Mouse (Mus musculus) hindbrain, embryonic 10.5 days (tissue): ENCODE data around the gene Amz1. TPM values are rescaled to one million over a fixed set of nuclear protein-coding genes. Genes with fewer than 3 reads are reported as not detected.

ENCODE experiments used
- DNase-seq: peaks from one replicate; pipeline ENCODE4 v3.0.0-alpha.2; 2017; ENCODE audit warnings: low spot score
- H3K27ac ChIP-seq: fragments of 300-500 bp; sonication (generic); 2 replicates; pipeline ENCODE4 v1.5.1; 2016; ENCODE audit warnings: mild to moderate bottlenecking, moderate library complexity
- H3K27me3 ChIP-seq: fragments of 300-500 bp; sonication (generic); 2 replicates; pipeline ENCODE4 v1.6.1; 2016; ENCODE audit warnings: mild to moderate bottlenecking; ENCODE audit not compliant: poor library complexity, insufficient read depth, severe bottlenecking
- H3K36me3 ChIP-seq: fragments of 300-500 bp; sonication (generic); 2 replicates; pipeline ENCODE4 v1.6.1; 2016; ENCODE audit warnings: mild to moderate bottlenecking, moderate library complexity
- H3K4me1 ChIP-seq: fragments of 300-500 bp; sonication (generic); replicated peaks from 2 replicates; pipeline ENCODE4 v1.6.1; 2016; ENCODE audit warnings: mild to moderate bottlenecking
- H3K4me3 ChIP-seq: fragments of 300-500 bp; sonication (generic); 2 replicates; pipeline ENCODE4 v1.5.1; 2016; ENCODE audit warnings: mild to moderate bottlenecking, moderate library complexity
- H3K9me3 ChIP-seq: fragments of 300-500 bp; sonication (generic); 2 replicates; pipeline ENCODE4 v1.6.1; 2016; ENCODE audit warnings: mild to moderate bottlenecking, moderate library complexity
- WGBS: fragments of 180-500 bp; shearing (Covaris S2); methylation state at CpG from one replicate; pipeline ENCODE4 v1.1.7; 2016; 5-methylcytosine and 5-hydroxymethylcytosine counted together
- polyA plus RNA-seq: library from polyadenylated mRNA; unstranded; fragments of >200 nt; fragmentation: Nextera tagmentation; extraction: Ambion mirVana; gene quantifications from 2 replicates; pipeline ENCODE4 v1.2.1, GENCODE M21; 2016

Amz1 gene
- polyA plus RNA-seq, result 0.87 and 1.5 TPM in 2 replicates

DNA sequence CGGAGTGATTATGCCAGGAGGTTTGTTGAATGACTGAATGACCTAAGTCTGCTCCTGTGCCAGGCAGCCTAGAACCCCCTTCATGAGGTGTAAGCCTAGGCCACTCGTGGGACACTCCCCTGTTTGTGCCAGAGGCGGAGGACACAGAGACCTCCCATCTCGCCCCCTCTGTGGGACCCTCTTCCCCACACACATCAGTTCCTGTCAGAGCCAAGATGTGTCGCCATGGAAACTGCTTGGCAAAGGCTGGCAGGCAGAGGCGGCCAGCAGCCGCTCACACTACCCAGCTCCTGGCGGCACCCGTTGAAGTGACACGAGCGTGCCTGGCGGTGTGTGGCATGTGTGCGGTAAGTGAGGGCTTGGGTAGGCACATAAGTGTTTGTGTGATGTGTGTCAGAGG is at the start of gene Amz1:
TSS of gene Amz1 (plus strand) at position 306 of the 400 bp plus-strand sequence.
- no peak within 1 kb of the TSS for H3K27ac ChIP-seq
- no peaks in the 10 kb centered on the region for H3K27me3 ChIP-seq
- no peak within 1 kb of the TSS for H3K4me3 ChIP-seq
- peaks cover 15% of the 10 kb centered on the region for H3K36me3 ChIP-seq
- no peak for DNase-seq
- 81% methylated on average over 13 of the region's 13 CpGs for WGBS
- H3K9me3 ChIP-seq, result no peaks in the 10 kb centered on the region
- H3K4me1 ChIP-seq, result 0 out of 2 replicates have a peak, but pooled peaks cover 5% of the 10 kb centered on the region

DNA sequence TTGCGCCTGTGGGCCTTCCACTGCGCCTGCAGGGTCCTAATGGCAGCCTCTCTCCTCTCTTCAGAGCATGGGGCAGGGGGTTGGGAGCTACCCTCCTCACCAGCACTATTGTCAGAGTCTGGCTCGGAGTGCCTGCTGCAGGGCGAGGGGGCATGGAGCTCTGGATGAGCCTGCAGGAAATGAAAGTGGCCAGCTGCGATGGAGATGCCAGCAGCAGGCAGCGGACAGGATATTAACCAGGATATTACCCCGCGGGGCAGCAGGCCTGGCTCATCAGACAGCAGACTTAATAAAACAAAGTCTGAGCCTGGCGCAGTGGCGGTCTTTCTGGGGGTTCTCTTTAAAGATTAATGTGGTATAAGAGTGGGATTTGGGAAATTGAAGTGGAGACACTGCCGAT is 48.8 kb upstream of the Amz1 start:
- no peak for DNase-seq
- 89% methylated on average over 11 of the region's 11 CpGs for WGBS
- H3K27ac ChIP-seq, result no peak overlapping the region
- no peaks in the 10 kb centered on the region for H3K9me3 ChIP-seq
- H3K4me1 ChIP-seq, result no peaks in the 10 kb centered on the region
- H3K36me3 ChIP-seq, result peaks cover 92% of the 10 kb centered on the region
- no peaks in the 10 kb centered on the region for H3K27me3 ChIP-seq
- H3K4me3 ChIP-seq, result no peak overlapping the region

DNA sequence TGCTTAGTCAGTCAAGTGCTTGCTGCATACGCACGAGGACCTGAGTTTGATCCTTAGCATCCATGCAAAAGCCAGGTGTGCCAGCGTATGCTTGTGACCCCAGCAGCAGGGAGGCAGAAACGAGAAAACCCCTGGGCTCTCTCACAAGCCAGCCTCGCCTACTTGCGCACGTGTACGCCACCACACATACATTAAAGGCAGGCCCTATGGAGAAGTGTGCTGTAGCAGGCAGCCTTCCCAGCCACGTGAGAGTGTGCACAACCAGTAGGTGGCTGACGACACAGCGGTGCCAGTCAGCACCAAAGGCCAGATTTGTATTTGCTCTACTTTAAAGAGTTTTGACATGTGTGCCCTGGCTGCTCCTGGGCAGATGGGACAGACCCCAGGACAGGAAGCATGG is 48.3 kb upstream of the Amz1 start:
- Histone ChIP-seq H3K36me3 (peaks cover 92% of the 10 kb centered on the region), H3K4me1 (no peaks in the 10 kb centered on the region), H3K9me3 (no peaks in the 10 kb centered on the region), H3K27ac (no peak overlapping the region), H3K4me3 (no peak overlapping the region), H3K27me3 (no peaks in the 10 kb centered on the region)
- no peak for DNase-seq
- 89% methylated on average over 11 of the region's 11 CpGs for WGBS

DNA sequence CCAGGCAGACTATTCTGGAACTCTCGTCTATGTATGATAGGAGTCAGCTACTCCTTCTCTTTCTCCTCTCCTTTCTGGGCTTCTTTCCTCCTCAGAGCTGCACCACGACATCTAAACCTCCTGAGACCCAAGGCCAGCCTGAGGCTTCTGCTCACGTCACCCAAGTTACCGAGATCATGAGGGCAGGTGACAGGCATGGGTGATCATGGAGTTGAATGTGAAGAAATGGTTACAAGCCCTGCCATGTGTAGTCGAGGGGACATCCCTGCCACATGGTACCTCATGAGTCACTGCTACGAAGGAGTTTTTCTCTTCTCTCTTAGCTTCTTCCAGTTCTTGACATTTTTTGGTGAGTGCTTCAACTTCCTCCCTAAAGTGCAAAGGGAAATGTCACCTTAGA is 46.8 kb upstream of the Amz1 start:
- no peaks in the 10 kb centered on the region for H3K27me3 ChIP-seq
- H3K4me3 ChIP-seq, result no peak overlapping the region
- H3K9me3 ChIP-seq, result no peaks in the 10 kb centered on the region
- H3K36me3 ChIP-seq, result peaks cover 86% of the 10 kb centered on the region
- no peak overlapping the region for H3K27ac ChIP-seq
- DNase-seq, result no peak
- no peaks in the 10 kb centered on the region for H3K4me1 ChIP-seq
- WGBS, result 90% methylated on average over 6 of the region's 6 CpGs

DNA sequence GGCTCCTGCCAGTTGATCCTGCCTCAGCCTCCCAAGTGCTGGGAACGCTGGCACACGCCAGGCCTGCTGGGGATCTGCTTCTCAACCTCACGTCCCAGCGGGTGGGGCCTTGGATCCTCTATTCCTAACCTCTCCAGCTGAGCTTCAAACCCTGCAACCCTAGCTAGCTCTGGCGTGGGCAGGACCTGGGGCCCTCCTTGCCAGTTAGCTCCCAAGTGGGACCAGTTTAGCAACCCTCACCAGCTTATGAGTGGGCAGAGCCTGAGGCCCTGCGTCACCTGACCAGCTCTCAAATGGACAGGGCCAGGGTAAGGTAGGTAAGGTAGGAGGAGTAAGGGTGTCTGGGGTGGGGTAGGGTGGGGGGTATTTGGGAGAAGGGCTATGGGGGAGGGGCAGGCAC is 43.9 kb upstream of the Amz1 start:
- H3K27me3 ChIP-seq, result no peaks in the 10 kb centered on the region
- 88% methylated on average over 6 of the region's 6 CpGs for WGBS
- H3K9me3 ChIP-seq, result no peaks in the 10 kb centered on the region
- DNase-seq, result no peak
- peaks cover 75% of the 10 kb centered on the region for H3K36me3 ChIP-seq
- H3K4me3 ChIP-seq, result no peak overlapping the region
- no peak overlapping the region for H3K27ac ChIP-seq
- 0 out of 2 replicates have a peak, but pooled peaks cover 3% of the 10 kb centered on the region for H3K4me1 ChIP-seq

DNA sequence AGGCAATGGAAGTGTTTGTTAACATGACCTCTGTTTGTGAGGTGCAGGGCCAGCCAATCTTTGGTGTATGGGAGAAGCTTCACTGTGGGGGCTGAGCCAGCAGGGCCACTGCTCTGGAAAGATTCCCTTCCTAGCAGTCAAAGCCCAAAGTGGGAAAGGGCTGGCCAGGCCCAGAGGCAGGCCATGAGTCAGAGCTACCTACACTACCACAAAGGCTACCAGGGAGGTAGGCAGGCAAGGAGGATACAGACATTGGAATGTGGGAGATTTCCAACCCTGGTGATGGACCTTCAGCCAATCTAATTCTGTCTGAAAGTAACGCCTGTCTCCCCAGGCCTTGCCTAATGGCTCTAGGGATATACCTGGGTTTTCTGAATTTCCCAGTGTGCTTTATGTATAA is 43.0 kb upstream of the Amz1 start:
- Histone ChIP-seq H3K9me3 (no peaks in the 10 kb centered on the region), H3K4me3 (no peak overlapping the region), H3K27me3 (no peaks in the 10 kb centered on the region), H3K36me3 (peaks cover 72% of the 10 kb centered on the region), H3K27ac (no peak overlapping the region), H3K4me1 (0 out of 2 replicates have a peak, but pooled peaks cover 3% of the 10 kb centered on the region)
- 94% methylated on average over 1 of the region's 1 CpGs for WGBS
- no peak for DNase-seq

DNA sequence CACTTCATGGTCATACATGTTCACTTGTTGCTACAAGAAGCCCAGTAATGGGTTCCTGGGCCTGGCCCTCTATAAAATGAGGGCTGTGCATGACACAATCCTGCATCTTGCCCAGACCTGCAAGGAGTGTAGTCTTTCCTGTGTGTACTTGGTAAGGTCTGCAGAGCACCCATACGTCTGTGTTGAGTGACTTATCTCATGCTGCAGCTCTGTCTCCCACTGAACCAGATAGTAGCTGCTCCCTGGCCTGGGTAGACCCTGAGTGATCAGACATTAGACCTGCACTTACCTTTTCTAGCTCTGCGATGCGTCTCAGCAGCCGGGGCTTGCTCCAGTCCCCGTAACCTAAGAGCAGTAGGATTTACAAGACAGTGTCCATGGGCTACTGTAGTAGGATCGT is 41.8 kb upstream of the Amz1 start:
- DNase-seq, result no peak
- 0 out of 2 replicates have a peak, but pooled peaks cover 3% of the 10 kb centered on the region for H3K4me1 ChIP-seq
- H3K36me3 ChIP-seq, result peaks cover 72% of the 10 kb centered on the region
- H3K4me3 ChIP-seq, result no peak overlapping the region
- H3K27me3 ChIP-seq, result no peaks in the 10 kb centered on the region
- 96% methylated on average over 6 of the region's 6 CpGs for WGBS
- no peaks in the 10 kb centered on the region for H3K9me3 ChIP-seq
- no peak overlapping the region for H3K27ac ChIP-seq

DNA sequence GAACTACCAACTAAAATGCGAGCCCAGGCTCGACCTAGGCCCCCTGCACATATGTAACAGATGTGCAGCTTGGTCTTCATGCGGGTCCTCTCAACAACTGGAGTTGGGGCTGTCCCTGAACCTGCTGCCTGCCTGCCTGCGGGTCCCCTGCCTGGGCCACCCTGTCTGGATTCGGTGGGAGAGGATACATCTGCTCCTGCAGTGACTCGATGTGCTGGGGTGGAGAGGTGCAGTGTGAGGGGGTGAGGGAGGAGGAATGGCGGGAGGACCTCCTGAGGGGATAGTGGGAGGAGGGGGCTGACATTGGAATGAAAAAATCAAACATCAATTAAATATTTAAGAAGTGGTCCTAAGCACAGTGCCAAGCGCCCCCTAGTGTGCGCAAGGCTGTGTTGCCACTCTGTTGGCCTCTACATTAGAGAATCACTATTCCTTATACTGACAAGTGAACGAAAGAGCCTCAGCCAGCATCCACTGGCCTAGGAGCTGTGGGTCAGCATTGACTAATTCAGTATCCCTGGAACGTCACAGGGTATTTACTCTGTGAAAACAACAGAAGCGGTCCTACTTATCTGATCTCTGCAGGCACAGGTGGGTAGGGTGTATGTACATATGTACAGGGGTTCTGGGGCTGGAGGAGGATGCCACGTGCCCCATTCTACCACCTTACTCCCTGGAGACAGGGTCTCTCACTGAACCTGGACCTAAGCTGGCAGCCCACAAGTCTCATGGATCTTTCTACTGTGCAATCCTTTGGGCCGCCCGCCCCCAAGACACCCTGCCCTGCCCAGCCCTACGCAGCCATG is 39.4 kb upstream of the Amz1 start:
- Histone ChIP-seq H3K4me3 (no peak overlapping the region), H3K36me3 (peaks cover 72% of the 10 kb centered on the region)
- 63% methylated on average over 16 of the region's 16 CpGs for WGBS

DNA sequence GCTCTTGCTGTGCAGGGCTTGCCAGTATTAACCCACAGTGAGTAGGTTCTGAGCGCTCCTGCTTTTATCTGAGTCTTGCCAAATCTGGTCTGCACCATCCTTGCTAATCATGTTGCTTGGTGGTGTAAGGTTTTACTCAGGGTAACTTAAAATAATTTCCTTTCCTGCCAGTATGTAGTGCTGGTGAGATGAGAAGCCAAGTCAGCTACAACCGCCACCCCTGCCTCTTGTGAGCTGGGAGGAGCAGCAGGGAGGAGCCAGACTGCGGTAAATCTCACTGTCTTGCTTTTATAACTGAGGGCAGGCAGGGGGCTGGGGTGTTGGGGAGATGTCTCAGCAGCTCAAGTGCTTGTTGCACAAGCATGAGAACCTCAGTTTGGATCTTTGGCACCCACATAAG is 35.5 kb upstream of the Amz1 start:
- DNase-seq, result no peak
- Histone ChIP-seq H3K36me3 (peaks cover 80% of the 10 kb centered on the region), H3K27ac (no peak overlapping the region), H3K27me3 (no peaks in the 10 kb centered on the region), H3K4me3 (no peak overlapping the region), H3K4me1 (0 out of 2 replicates have a peak, but pooled peaks cover 3% of the 10 kb centered on the region), H3K9me3 (no peaks in the 10 kb centered on the region)
- 88% methylated on average over 3 of the region's 3 CpGs for WGBS

More for the DNA sequence above, 39.4 kb upstream of the Amz1 start:
- Histone ChIP-seq H3K27ac (no peak overlapping the region), H3K27me3 (no peaks in the 10 kb centered on the region), H3K9me3 (no peaks in the 10 kb centered on the region), H3K4me1 (0 out of 2 replicates have a peak, but pooled peaks cover 3% of the 10 kb centered on the region)
- DNase-seq, result peak; percentile 43

DNA sequence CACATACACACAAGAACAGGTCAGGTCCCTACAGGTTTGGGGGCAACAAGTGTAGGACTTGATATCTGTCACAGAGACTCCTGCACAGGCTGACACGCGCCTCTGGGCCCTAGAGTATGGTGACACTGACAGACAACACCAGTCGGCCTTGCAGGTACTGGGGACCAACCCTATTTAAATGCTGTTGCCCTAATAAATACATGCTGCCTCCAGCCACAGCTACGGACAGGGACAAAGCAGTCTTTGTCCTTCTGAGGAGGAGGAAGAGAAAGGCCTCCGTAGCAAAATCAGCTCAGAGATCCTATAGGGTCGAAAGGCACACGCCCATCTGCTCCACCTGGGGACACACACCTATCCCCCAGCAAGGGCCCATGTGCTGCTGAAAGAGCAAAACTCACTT is 27.9 kb upstream of the Amz1 start:
- Histone ChIP-seq H3K36me3 (peaks cover 75% of the 10 kb centered on the region), H3K9me3 (no peaks in the 10 kb centered on the region), H3K4me1 (peaks cover 23% of the 10 kb centered on the region), H3K27ac (no peak overlapping the region), H3K27me3 (no peaks in the 10 kb centered on the region), H3K4me3 (no peak overlapping the region)
- no peak for DNase-seq
- 81% methylated on average over 7 of the region's 7 CpGs for WGBS

DNA sequence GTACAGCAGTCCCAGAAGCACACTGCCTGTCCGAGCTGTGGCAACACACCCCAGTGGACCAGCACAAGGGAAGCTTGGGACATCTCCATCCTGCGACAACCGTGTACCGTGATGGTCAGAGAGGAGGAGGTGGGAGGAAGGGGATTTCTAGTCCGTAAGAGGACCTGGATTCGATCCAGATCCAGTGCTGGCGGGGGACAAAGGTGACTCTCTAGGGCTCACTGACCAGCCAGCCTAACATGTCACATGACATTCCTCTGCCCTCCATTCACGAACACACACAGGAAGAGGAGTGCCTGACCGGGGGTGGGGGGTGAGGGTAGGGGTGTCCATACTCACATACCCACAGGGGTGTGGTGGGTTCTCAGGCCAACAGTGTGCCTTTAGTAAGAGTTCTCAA is 24.2 kb upstream of the Amz1 start:
- WGBS, result 89% methylated on average over 9 of the region's 9 CpGs
- Histone ChIP-seq H3K4me1 (peaks cover 53% of the 10 kb centered on the region), H3K36me3 (peaks cover 47% of the 10 kb centered on the region)

DNA sequence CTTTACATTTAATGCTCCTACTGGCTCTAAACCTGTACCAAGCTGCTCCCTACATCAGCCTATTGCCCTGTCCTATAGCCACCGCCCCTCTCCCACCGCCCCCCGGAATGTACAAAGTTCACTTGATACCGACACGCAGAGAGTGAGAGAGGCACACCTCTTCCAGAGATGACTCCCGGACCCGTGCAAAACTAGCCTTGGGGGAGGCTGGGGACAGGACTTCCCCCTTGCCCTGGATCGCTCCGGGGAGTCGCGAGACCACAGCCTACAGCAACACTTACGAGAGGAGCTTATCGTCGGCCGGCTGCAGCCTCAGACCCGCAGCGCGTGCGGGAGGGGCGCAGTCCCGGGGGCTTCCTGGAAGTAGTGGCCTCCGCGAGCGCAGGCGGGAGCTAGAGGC is 22.3 kb upstream of the Amz1 start:
- Histone ChIP-seq H3K4me1 (peaks cover 64% of the 10 kb centered on the region), H3K27ac (peak overlapping the region; percentile 94), H3K9me3 (no peaks in the 10 kb centered on the region), H3K4me3 (peak overlapping the region; percentile 83), H3K36me3 (peaks cover 33% of the 10 kb centered on the region), H3K27me3 (no peaks in the 10 kb centered on the region)
- 0% methylated on average over 25 of the region's 25 CpGs for WGBS
- no peak for DNase-seq

More for the DNA sequence above, 24.2 kb upstream of the Amz1 start:
- Histone ChIP-seq H3K27ac (no peak overlapping the region), H3K4me3 (no peak overlapping the region), H3K27me3 (no peaks in the 10 kb centered on the region), H3K9me3 (no peaks in the 10 kb centered on the region)
- no peak for DNase-seq

DNA sequence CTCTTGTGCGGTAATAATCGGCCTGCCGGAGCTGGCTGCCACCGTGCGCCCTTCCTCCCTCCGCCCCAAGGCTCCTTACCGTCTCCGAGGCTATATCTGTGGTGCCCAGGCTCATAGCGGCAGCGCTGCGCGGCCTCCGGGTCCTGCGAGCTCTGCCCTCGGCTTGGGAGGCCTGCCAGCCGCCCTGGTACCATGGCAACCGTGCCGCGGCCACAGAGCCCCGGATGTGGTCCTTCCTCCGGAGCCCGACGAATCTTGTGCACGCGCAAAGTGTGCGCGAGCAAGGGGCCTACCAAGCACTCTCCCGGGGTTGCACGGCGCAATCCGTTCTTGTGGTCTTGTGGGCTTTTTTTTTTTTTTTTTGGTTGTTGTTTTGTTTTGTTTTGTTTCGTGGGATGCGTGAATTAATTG is 21.8 kb upstream of the Amz1 start, which contains the start of gene Iqce:
TSS of gene Iqce (minus strand) at position 276 of the 411 bp plus-strand sequence.
- H3K4me1 ChIP-seq, result peaks cover 64% of the 10 kb centered on the region
- no peaks in the 10 kb centered on the region for H3K27me3 ChIP-seq
- DNase-seq, result peak; percentile 96
- H3K36me3 ChIP-seq, result peaks cover 30% of the 10 kb centered on the region
- peak within 1 kb of the TSS; percentile 83 for H3K4me3 ChIP-seq
- H3K27ac ChIP-seq, result peak within 1 kb of the TSS; percentile 94
- WGBS, result under 1% methylated on average over 33 of the region's 33 CpGs
- H3K9me3 ChIP-seq, result no peaks in the 10 kb centered on the region
